Mouse (Mus musculus) lung, postnatal 0 days (tissue): ENCODE results near the gene Pin1rt1.

Experiments used
- CTCF ChIP-seq: IDR thresholded peaks from 2 replicates; pipeline ENCODE4 v1.5.1; 2016; ENCODE audit warnings: antibody characterized with exemption, mild to moderate bottlenecking
- EP300 ChIP-seq: IDR thresholded peaks from 2 replicates; pipeline ENCODE4 v1.6.1; 2016; ENCODE audit warnings: antibody characterized with exemption, mild to moderate bottlenecking, control low read depth

DNA sequence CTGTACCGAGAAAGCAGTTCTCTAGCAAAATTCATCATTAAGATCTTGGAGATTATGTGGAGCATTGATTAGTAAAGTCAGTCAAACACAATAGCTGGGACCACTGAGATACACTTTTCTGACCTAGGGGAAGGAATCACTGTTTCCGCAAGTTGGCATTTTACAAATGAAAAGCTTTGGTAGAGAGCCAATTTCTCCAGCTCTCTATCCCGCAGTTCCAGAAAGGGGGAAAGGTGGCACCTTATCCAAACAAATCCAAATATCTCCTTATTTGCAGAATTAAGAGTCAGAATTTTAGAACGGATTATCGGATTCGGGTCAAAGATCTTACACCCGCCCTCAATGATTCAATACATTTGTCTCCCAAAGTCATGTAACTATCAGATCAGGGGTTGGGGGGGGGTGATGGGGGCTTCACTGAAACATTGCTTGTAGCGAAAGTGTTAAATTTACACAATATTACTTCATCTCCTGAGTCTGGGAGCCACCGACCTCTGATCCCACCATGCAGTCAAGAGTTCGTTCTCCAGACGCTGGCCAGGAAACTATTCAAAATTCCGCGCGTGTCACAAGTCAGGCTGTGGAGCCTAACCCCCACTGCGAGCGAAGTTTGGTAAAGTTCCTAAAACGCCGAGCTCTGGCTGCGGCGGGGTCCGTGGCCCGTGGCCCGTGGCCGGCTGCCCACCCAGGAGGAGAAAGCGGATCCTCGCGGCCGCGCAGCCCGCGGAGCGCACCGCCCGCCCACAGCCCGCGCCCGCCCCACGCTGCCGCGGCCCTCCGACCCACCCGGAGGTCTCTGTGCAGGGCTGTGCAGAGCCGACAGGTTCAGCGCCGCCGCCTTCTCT lies 25.9 kb upstream of the Pin1rt1 start:
- TF ChIP-seq CTCF (no peak), EP300 (no peak)
